Mouse (Mus musculus) lung, adult 2 months (tissue): ENCODE data around the gene G3bp2.

ENCODE experiments used
- CTCF ChIP-seq: fragments of 200-500 bp; IDR thresholded peaks from 2 replicates; pipeline ENCODE4 v1.5.1; 2011; ENCODE audit warnings: mild to moderate bottlenecking, low read length, control low read depth; ENCODE audit not compliant: insufficient read depth
- POLR2A ChIP-seq: fragments of 200-500 bp; IDR thresholded peaks from 2 replicates; pipeline ENCODE4 v1.6.1; 2011; ENCODE audit warnings: low read depth, mild to moderate bottlenecking, control low read depth, low read length, borderline replicate concordance; ENCODE audit errors: extremely low read depth

DNA sequence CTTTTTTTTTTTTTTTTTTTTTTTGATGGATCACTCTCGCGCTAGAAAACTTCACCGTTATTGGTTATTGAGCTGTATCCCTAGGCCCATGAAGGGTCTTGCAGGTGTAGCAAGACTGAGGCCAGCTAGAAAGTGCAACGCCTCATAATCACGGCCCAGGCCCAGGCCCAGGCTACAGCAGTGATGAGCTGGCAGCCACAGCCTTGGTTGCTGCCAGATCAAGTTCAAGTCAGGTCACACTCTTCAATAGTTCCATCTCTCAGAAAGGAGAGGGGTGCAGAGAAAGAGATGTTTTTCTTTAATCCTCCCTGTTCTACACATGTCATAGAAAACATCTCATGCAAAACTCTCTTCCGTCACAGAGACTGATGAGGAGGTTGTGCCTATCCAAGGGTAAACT is 13.3 kb upstream of the G3bp2 start:
- no peak for TF ChIP-seq CTCF
- TF ChIP-seq POLR2A: no peak
